Mouse (Mus musculus) embryo, embryonic 11.5 days (tissue): ENCODE data around the gene Alg9.

Source experiments
- DNase-seq: peaks from one replicate; pipeline ENCODE4 v3.0.0-alpha.2; 2012; ENCODE audit warnings: low read depth, low spot score

Gene Alg9

DNA sequence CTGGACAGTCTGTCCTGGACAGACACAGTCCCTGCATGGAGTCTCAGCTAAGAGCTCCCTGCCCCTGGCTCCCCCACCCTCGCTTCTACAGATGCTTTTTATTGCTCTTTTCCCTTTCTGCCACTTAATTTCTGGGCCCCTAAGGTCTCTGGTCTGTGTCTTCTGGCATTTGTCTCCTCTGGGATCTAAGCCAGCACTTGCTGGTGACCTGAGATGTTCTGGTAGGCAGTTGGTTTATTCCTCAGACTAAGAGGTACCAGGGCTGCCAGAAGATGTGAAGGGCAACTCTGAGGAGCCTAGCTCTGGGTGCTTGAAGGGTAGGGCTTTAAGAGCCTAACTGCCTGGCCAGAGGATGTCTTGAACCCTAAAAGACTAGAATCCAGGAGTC is 110.8 kb downstream of the Alg9 start:
- DNase-seq: no peak

- no peak for DNase-seq
Measured at GRCm38 (mm10) chr9:50886870-50887269, 112.1 kb downstream of the Alg9 start.

DNA sequence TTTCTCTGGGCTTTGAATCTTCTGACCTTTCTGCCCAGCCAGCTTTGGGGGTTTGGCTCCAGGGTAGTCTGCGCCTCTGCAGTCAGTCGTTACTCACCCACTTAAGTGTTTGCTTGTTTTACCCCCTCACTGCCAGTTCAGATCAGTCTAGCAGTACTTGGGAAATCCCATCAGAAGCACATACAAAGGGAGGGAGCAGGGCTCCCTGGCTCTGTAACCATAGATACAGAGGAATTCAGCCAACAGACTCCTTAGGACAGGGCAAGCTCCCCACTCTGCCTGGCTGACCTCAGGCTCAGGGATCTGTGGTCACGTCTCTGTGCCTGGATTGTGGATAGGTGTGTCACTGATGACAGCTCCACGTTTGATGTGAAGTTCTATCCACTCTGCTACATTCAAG is 112.5 kb downstream of the Alg9 start:
- no peak for DNase-seq

- DNase-seq: no peak
Measured at GRCm38 (mm10) chr9:50889211-50889610, 114.4 kb downstream of the Alg9 start.

DNA sequence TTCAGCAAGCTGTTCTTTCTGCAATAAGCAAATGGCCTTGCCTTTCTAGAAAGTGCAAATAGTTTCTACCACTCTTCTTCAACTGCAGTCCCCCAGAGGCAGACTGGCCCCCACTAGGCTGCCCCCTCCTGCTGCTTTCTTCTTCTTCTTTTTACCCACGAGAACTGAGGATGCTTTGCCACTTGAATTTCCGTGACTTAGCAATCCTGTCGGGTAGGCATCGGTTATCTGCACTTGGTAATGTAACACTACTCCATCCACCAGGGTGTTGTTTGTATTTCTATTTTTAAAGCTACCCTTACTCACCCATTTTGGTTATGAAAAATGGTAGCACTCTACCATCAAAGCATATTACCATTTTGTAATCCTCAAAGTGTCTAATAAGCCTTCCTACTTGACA is 115.1 kb downstream of the Alg9 start:
- no peak for DNase-seq

DNA sequence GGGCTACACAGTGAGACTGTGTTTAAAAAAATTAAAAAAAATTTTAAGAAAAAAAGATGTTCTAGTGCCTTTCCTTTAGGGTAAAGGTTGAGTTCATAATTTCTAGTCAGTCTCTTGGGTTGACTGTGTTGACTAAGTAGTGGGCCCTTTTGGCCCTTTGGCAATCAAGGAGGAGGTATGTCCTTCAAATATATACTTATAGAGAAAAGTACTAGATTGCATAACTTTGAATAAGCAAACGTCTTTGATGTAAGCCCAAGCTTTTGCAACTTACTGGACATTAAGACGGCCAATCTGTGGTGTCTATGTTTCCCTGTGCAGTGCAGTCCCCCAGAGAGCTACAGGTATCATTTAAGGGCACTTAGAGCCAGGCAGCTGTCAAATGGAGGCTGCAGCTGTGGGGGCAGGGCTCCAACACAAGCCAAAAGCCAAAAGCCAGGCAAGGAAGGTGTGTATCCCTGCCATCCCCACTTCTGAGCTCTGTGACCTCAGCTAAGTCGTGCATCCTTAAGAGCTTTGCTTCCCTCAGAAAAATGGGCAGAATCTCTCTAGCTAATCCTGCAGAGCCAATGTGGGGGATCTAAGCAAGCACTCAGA is 115.8 kb downstream of the Alg9 start:
- no peak for DNase-seq
